Mouse (Mus musculus) bone marrow macrophage, adult 2 months (primary cell): ENCODE results near the gene Lrig2.

Experiments used
- CTCF ChIP-seq: IDR thresholded peaks from 2 replicates; pipeline ENCODE4 v1.5.1; 2012; ENCODE audit warnings: low read depth, mild to moderate bottlenecking, low read length, moderate library complexity
- POLR2A ChIP-seq: IDR thresholded peaks from 2 replicates; pipeline ENCODE4 v1.6.1; 2012; ENCODE audit warnings: mild to moderate bottlenecking, low read depth, low read length, borderline replicate concordance

- TF ChIP-seq CTCF = no peak
- no peak for TF ChIP-seq POLR2A
Measured at GRCm38 (mm10) chr3:104533223-104533622, 21.5 kb upstream of the Lrig2 start.
